Mouse (Mus musculus): ENCODE results near the gene Ankrd33. TPM values are rescaled to one million over a fixed set of nuclear protein-coding genes. Genes with fewer than 3 reads are reported as not detected.

Gene Ankrd33
- polyA plus RNA-seq, 1 experiment from 2014 or later: not detected

GRCm38 (mm10) chr15:101081035-101081548, 34.5 kb upstream of the Ankrd33 start:
- peaks cover 12% of the 10 kb centered on the region; the same call in 1 of the 2 replicates for H3K4me1 ChIP-seq (ENCODE audit: control insufficient read depth, insufficient read depth, low read length)
- H3K27ac ChIP-seq (ENCODE audit: low read depth, low read length): no peak overlapping the region
- no peaks in the 10 kb centered on the region for H3K9me3 ChIP-seq (ENCODE audit: control insufficient read depth, low read length)
- H3K4me2 ChIP-seq (ENCODE audit: low read depth, low read length): no peak overlapping the region
- H3K4me3 ChIP-seq (ENCODE audit: low read depth, low read length): no peak overlapping the region
- no peak overlapping the region for H3K9ac ChIP-seq (replicated peaks; ENCODE audit: low read depth, low read length)
- H3K27me3 ChIP-seq (ENCODE audit: control insufficient read depth, insufficient read depth, low read length): no peaks in the 10 kb centered on the region
- 51% methylated on average over 7 of the region's 7 CpGs for WGBS
- H3K36me3 ChIP-seq (ENCODE audit: control insufficient read depth, insufficient read depth, low read length): no peaks in the 10 kb centered on the region
- no peak for ATAC-seq (ENCODE audit: low read depth)

GRCm38 (mm10) chr15:101082236-101082635, 33.3 kb upstream of the Ankrd33 start:
- 56% methylated on average over 4 of the region's 4 CpGs for WGBS
- H3K36me3 ChIP-seq (ENCODE audit: control insufficient read depth, insufficient read depth, low read length): no peaks in the 10 kb centered on the region
- H3K27me3 ChIP-seq (ENCODE audit: control insufficient read depth, insufficient read depth, low read length): no peaks in the 10 kb centered on the region
- no peak overlapping the region for H3K4me3 ChIP-seq (ENCODE audit: low read depth, low read length)
- H3K4me1 ChIP-seq (ENCODE audit: control insufficient read depth, insufficient read depth, low read length): 0 out of 2 replicates have a peak, but pooled peaks cover 10% of the 10 kb centered on the region
- ATAC-seq (ENCODE audit: low read depth): no peak
- no peaks in the 10 kb centered on the region for H3K9me3 ChIP-seq (ENCODE audit: control insufficient read depth, low read length)
- H3K4me2 ChIP-seq (ENCODE audit: low read depth, low read length): no peak overlapping the region
- no peak overlapping the region for H3K27ac ChIP-seq (ENCODE audit: low read depth, low read length)
- H3K9ac ChIP-seq (replicated peaks; ENCODE audit: low read depth, low read length): no peak overlapping the region

GRCm38 (mm10) chr15:101084499-101084898, 31.1 kb upstream of the Ankrd33 start:
- no peak for ATAC-seq (ENCODE audit: low read depth)
- Histone ChIP-seq H3K4me1 (ENCODE audit: control insufficient read depth, insufficient read depth, low read length) (0 out of 2 replicates have a peak, but pooled peaks cover 2% of the 10 kb centered on the region), H3K27ac (ENCODE audit: low read depth, low read length) (no peak overlapping the region), H3K36me3 (ENCODE audit: control insufficient read depth, insufficient read depth, low read length) (no peaks in the 10 kb centered on the region), H3K4me3 (ENCODE audit: low read depth, low read length) (no peak overlapping the region), H3K27me3 (ENCODE audit: control insufficient read depth, insufficient read depth, low read length) (no peaks in the 10 kb centered on the region), H3K9ac (replicated peaks; ENCODE audit: low read depth, low read length) (no peak overlapping the region), H3K4me2 (ENCODE audit: low read depth, low read length) (no peak overlapping the region), H3K9me3 (ENCODE audit: control insufficient read depth, low read length) (no peaks in the 10 kb centered on the region)
- WGBS: 81% methylated on average over 10 of the region's 10 CpGs

GRCm38 (mm10) chr15:101086451-101086850, 29.1 kb upstream of the Ankrd33 start:
- no peak overlapping the region for H3K4me2 ChIP-seq (ENCODE audit: low read depth, low read length)
- no peak overlapping the region for H3K27ac ChIP-seq (ENCODE audit: low read depth, low read length)
- H3K27me3 ChIP-seq (ENCODE audit: control insufficient read depth, insufficient read depth, low read length): no peaks in the 10 kb centered on the region
- H3K9ac ChIP-seq (replicated peaks; ENCODE audit: low read depth, low read length): no peak overlapping the region
- 70% methylated on average over 9 of the region's 9 CpGs for WGBS
- H3K36me3 ChIP-seq (ENCODE audit: control insufficient read depth, insufficient read depth, low read length): no peaks in the 10 kb centered on the region
- H3K4me1 ChIP-seq (ENCODE audit: control insufficient read depth, insufficient read depth, low read length): 0 out of 2 replicates have a peak, but pooled peaks cover 1% of the 10 kb centered on the region
- ATAC-seq (ENCODE audit: low read depth): no peak
- no peaks in the 10 kb centered on the region for H3K9me3 ChIP-seq (ENCODE audit: control insufficient read depth, low read length)
- no peak overlapping the region for H3K4me3 ChIP-seq (ENCODE audit: low read depth, low read length)

- no peak overlapping the region for H3K27ac ChIP-seq (ENCODE audit: low read depth, low read length)
- no peaks in the 10 kb centered on the region for H3K9me3 ChIP-seq (ENCODE audit: control insufficient read depth, low read length)
- H3K4me1 ChIP-seq (ENCODE audit: control insufficient read depth, insufficient read depth, low read length): no peaks in the 10 kb centered on the region; the same call in 1 of the 2 replicates
- no peaks in the 10 kb centered on the region for H3K36me3 ChIP-seq (ENCODE audit: control insufficient read depth, insufficient read depth, low read length)
- H3K9ac ChIP-seq (replicated peaks; ENCODE audit: low read depth, low read length): no peak overlapping the region
- no peak overlapping the region for H3K4me2 ChIP-seq (ENCODE audit: low read depth, low read length)
- 50% methylated on average over 3 of the region's 3 CpGs for WGBS
- no peaks in the 10 kb centered on the region for H3K27me3 ChIP-seq (ENCODE audit: control insufficient read depth, insufficient read depth, low read length)
- no peak for ATAC-seq (ENCODE audit: low read depth)
- no peak overlapping the region for H3K4me3 ChIP-seq (ENCODE audit: low read depth, low read length)
Observed at GRCm38 (mm10) chr15:101086956-101087355, 28.6 kb upstream of the Ankrd33 start.

- Histone ChIP-seq H3K9ac (replicated peaks; ENCODE audit: low read depth, low read length) (no peak overlapping the region), H3K27ac (ENCODE audit: low read depth, low read length) (no peak overlapping the region), H3K27me3 (ENCODE audit: control insufficient read depth, insufficient read depth, low read length) (no peaks in the 10 kb centered on the region), H3K4me2 (ENCODE audit: low read depth, low read length) (no peak overlapping the region), H3K9me3 (ENCODE audit: control insufficient read depth, low read length) (no peaks in the 10 kb centered on the region), H3K36me3 (ENCODE audit: control insufficient read depth, insufficient read depth, low read length) (no peaks in the 10 kb centered on the region), H3K4me3 (ENCODE audit: low read depth, low read length) (no peak overlapping the region), H3K4me1 (ENCODE audit: control insufficient read depth, insufficient read depth, low read length) (peaks cover 11% of the 10 kb centered on the region)
- 25% methylated on average over 4 of the region's 4 CpGs for WGBS
- no peak for ATAC-seq (ENCODE audit: low read depth)
Observed at GRCm38 (mm10) chr15:101088291-101088690, 27.3 kb upstream of the Ankrd33 start.

GRCm38 (mm10) chr15:101091551-101091950, 24.0 kb upstream of the Ankrd33 start:
- WGBS: 97% methylated on average over 8 of the region's 8 CpGs
- Histone ChIP-seq H3K27me3 (ENCODE audit: control insufficient read depth, insufficient read depth, low read length) (no peaks in the 10 kb centered on the region), H3K9ac (replicated peaks; ENCODE audit: low read depth, low read length) (no peak overlapping the region), H3K9me3 (ENCODE audit: control insufficient read depth, low read length) (no peaks in the 10 kb centered on the region), H3K36me3 (ENCODE audit: control insufficient read depth, insufficient read depth, low read length) (no peaks in the 10 kb centered on the region), H3K4me1 (ENCODE audit: control insufficient read depth, insufficient read depth, low read length) (peaks cover 17% of the 10 kb centered on the region), H3K4me3 (ENCODE audit: low read depth, low read length) (no peak overlapping the region), H3K4me2 (ENCODE audit: low read depth, low read length) (no peak overlapping the region), H3K27ac (ENCODE audit: low read depth, low read length) (no peak overlapping the region)
- ATAC-seq (ENCODE audit: low read depth): no peak

GRCm38 (mm10) chr15:101092121-101092828, 23.3 kb upstream of the Ankrd33 start:
- peak; percentile 48; the same call in 1 of the 2 replicates for ATAC-seq (ENCODE audit: low read depth)

More at GRCm38 (mm10) chr15:101092121-101092828, 23.3 kb upstream of the Ankrd33 start:
- H3K4me3 ChIP-seq (ENCODE audit: low read depth, low read length): no peak overlapping the region
- H3K4me1 ChIP-seq (ENCODE audit: control insufficient read depth, insufficient read depth, low read length): peaks cover 17% of the 10 kb centered on the region
- no peaks in the 10 kb centered on the region for H3K36me3 ChIP-seq (ENCODE audit: control insufficient read depth, insufficient read depth, low read length)
- 21% methylated on average over 14 of the region's 14 CpGs for WGBS
- H3K27ac ChIP-seq (ENCODE audit: low read depth, low read length): peak overlapping the region; percentile 76
- H3K9ac ChIP-seq (replicated peaks; ENCODE audit: low read depth, low read length): no peak overlapping the region; the same call in 1 of the 2 replicates
- no peaks in the 10 kb centered on the region for H3K27me3 ChIP-seq (ENCODE audit: control insufficient read depth, insufficient read depth, low read length)
- peak overlapping the region; percentile 28; the same call in 1 of the 2 replicates for H3K4me2 ChIP-seq (ENCODE audit: low read depth, low read length)
- no peaks in the 10 kb centered on the region for H3K9me3 ChIP-seq (ENCODE audit: control insufficient read depth, low read length)
